Mouse (Mus musculus) heart, adult 11 months (tissue): Measurements from ENCODE around the gene Tm4sf20.
A peak's percentile ranks its signal among the peaks of the same experiment; 100 is the strongest.

ENCODE experiments used
- DNase-seq: peaks from one replicate; pipeline ENCODE4 v3.0.0; 2022

Tm4sf20 gene

GRCm38 (mm10) chr1:82775293-82775692 is 7.0 kb upstream of the Tm4sf20 start:
- no peak for DNase-seq

- peak; percentile 68 for DNase-seq
Observed at GRCm38 (mm10) chr1:82773208-82773607, 4.9 kb upstream of the Tm4sf20 start.

- DNase-seq: peak; percentile 80
Observed at GRCm38 (mm10) chr1:82772428-82772827, 4.2 kb upstream of the Tm4sf20 start.

GRCm38 (mm10) chr1:82771022-82771586 is 2.8 kb upstream of the Tm4sf20 start, which contains the start of gene Gm47791:
Gm47791 (minus strand) TSS chr1:82771243.
- DNase-seq: peak; percentile 63

GRCm38 (mm10) chr1:82766641-82767040 is 1.6 kb downstream of the Tm4sf20 start:
- peak; percentile 44 for DNase-seq

GRCm38 (mm10) chr1:82766227-82766626 is 2.0 kb downstream of the Tm4sf20 start:
- no peak for DNase-seq

- no peak for DNase-seq
Observed at GRCm38 (mm10) chr1:82762274-82762673, 6.0 kb downstream of the Tm4sf20 start.

GRCm38 (mm10) chr1:82761454-82762169 is 6.6 kb downstream of the Tm4sf20 start:
- DNase-seq: no peak

GRCm38 (mm10) chr1:82759520-82759919 is 8.7 kb downstream of the Tm4sf20 start:
- no peak for DNase-seq

GRCm38 (mm10) chr1:82747714-82748452 is 20.4 kb downstream of the Tm4sf20 start:
- no peak for DNase-seq

GRCm38 (mm10) chr1:82746408-82746807 is 21.9 kb downstream of the Tm4sf20 start:
- no peak for DNase-seq

- DNase-seq: no peak
Observed at GRCm38 (mm10) chr1:82743962-82744361, 24.3 kb downstream of the Tm4sf20 start.

- no peak for DNase-seq
Observed at GRCm38 (mm10) chr1:82741539-82741938, 26.7 kb downstream of the Tm4sf20 start.

GRCm38 (mm10) chr1:82738066-82738465 is 30.2 kb downstream of the Tm4sf20 start:
- DNase-seq: no peak

GRCm38 (mm10) chr1:82733357-82733756 is 34.9 kb downstream of the Tm4sf20 start:
- no peak for DNase-seq

- DNase-seq: no peak
Observed at GRCm38 (mm10) chr1:82726482-82726881, 41.8 kb downstream of the Tm4sf20 start.

GRCm38 (mm10) chr1:82725875-82726185 is 42.4 kb downstream of the Tm4sf20 start:
- DNase-seq: no peak

GRCm38 (mm10) chr1:82725026-82725874 is 43.0 kb downstream of the Tm4sf20 start:
- no peak for DNase-seq

- peak; percentile 99 for DNase-seq
Observed at GRCm38 (mm10) chr1:82724339-82725025, 43.8 kb downstream of the Tm4sf20 start, which contains the start of gene Mff. Mff (plus strand) TSS chr1:82724890.

GRCm38 (mm10) chr1:82717816-82718512 is 50.3 kb downstream of the Tm4sf20 start:
- no peak for DNase-seq
